Mouse (Mus musculus) C2C12 (cell line): ENCODE results near the gene Foxn3. TPM values are rescaled to one million over a fixed set of nuclear protein-coding genes. Genes with fewer than 3 reads are reported as not detected.

Source experiments
- H3K27me3 ChIP-seq: one replicate; pipeline ENCODE4 v1.6.1; 2011; ENCODE audit not compliant: control insufficient read depth, insufficient read depth, insufficient read length
- H3K36me3 ChIP-seq: one replicate; pipeline ENCODE4 v1.6.1; 2011; ENCODE audit not compliant: control insufficient read depth, insufficient read depth
- H3K4me3 ChIP-seq: one replicate; pipeline ENCODE4 v1.5.1; 2011; ENCODE audit warnings: mild to moderate bottlenecking, control low read depth; ENCODE audit not compliant: poor library complexity, insufficient read depth, severe bottlenecking
- H3K79me2 ChIP-seq: one replicate; pipeline ENCODE4 v1.6.1; 2011; ENCODE audit not compliant: control insufficient read depth, insufficient read depth
- H3K79me3 ChIP-seq: one replicate; pipeline ENCODE4 v1.6.1; 2011; ENCODE audit warnings: low read depth, control low read depth
- H3ac ChIP-seq: one replicate; pipeline ENCODE3; 2011; ENCODE audit warnings: low read depth; ENCODE audit not compliant: control insufficient read depth, insufficient read length
- CEBPB ChIP-seq: IDR thresholded peaks from one replicate; pipeline ENCODE4 v1.6.1; 2011; ENCODE audit warnings: low read depth, mild to moderate bottlenecking, control low read depth, moderate library complexity
- CTCF ChIP-seq: IDR thresholded peaks from one replicate; pipeline ENCODE4 v1.5.1; 2011; ENCODE audit not compliant: control insufficient read depth, insufficient read depth, insufficient read length
- FOSL1 ChIP-seq: IDR thresholded peaks from one replicate; pipeline ENCODE4 v1.8.0; 2011; ENCODE audit warnings: mild to moderate bottlenecking, low read length; ENCODE audit not compliant: poor library complexity, insufficient read depth, severe bottlenecking
- MAX ChIP-seq: IDR thresholded peaks from one replicate; pipeline ENCODE4 v1.6.1; 2011; ENCODE audit warnings: mild to moderate bottlenecking, control low read depth
- MYOD1 ChIP-seq: IDR thresholded peaks from one replicate; pipeline ENCODE4 v1.6.1; 2011; ENCODE audit warnings: low read depth; ENCODE audit not compliant: control insufficient read depth, insufficient read length
- MYOG ChIP-seq: IDR thresholded peaks from one replicate; pipeline ENCODE4 v1.6.1; 2011; ENCODE audit not compliant: control insufficient read depth, insufficient read length; ENCODE audit errors: extremely low read depth
- USF1 ChIP-seq: IDR thresholded peaks from one replicate; pipeline ENCODE4 v1.6.1; 2011; ENCODE audit warnings: low read depth, mild to moderate bottlenecking, control low read depth, moderate library complexity
- polyA plus RNA-seq: library from polyadenylated mRNA; unstranded; fragments of >200 nt; fragmentation: generic; extraction: Trizol; gene quantifications from one replicate; pipeline ENCODE4 v1.2.1, GENCODE M21; 2012; ENCODE audit warnings: missing spikeins

Gene Foxn3
- polyA plus RNA-seq, 1 experiment = 4.2 TPM

DNA sequence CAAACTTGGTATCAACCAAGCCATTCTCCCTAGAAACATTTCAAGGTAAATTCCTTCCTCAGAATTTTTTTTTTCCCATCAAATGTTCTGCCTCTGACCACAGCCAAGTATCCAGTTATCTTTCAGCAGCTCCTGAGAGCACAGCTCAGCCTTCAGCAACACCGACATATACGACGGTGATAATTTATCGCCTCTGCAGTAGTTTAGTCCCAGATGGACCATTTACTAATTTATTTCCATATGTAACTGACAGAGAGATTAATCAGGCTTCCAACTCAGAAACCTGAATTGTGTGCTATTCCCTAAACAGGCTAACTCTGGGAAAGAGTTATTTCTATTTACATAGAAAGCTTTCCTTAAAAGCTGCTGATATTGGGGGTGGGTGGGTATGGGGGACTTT is 109.6 kb downstream of the Foxn3 start:
- no peak overlapping the region for H3K4me3 ChIP-seq
- H3K27me3 ChIP-seq = no peaks in the 10 kb centered on the region
- H3ac ChIP-seq = no peak overlapping the region
- no peaks in the 10 kb centered on the region for H3K79me3 ChIP-seq
- no peaks in the 10 kb centered on the region for H3K79me2 ChIP-seq
- H3K36me3 ChIP-seq = no peaks in the 10 kb centered on the region
- TF ChIP-seq CEBPB = no peak
- TF ChIP-seq FOSL1 = no peak
- no peak for TF ChIP-seq MAX
- TF ChIP-seq CTCF = no peak
- TF ChIP-seq USF1 = no peak
- TF ChIP-seq MYOG = no peak

DNA sequence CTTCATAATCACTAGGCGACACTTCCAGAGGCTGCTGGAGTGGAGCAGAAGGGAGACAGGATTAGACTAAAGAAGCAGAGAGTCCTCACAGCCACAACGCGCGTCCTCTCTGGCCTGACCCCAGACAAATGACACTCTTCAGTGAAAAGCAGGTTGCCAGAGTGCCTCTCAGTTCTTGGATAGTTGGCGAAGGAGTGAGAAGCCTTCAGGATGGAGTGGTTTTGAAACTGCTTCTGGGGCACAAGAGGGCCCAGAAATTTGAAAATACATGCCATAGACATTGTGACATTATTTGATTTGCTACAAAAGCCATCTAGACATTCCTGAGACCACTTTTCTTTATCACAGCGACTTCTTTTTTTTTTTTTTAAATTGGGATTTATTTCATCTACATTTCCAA is 113.3 kb downstream of the Foxn3 start:
- Histone ChIP-seq H3K79me2 (no peaks in the 10 kb centered on the region), H3K36me3 (no peaks in the 10 kb centered on the region), H3K4me3 (no peak overlapping the region), H3K27me3 (no peaks in the 10 kb centered on the region), H3ac (no peak overlapping the region), H3K79me3 (no peaks in the 10 kb centered on the region)
- TF ChIP-seq CTCF = no peak
- no peak for TF ChIP-seq MAX
- TF ChIP-seq MYOD1 = no peak
- TF ChIP-seq USF1 = no peak
- TF ChIP-seq FOSL1 = no peak
- TF ChIP-seq MYOG = no peak
- no peak for TF ChIP-seq CEBPB

DNA sequence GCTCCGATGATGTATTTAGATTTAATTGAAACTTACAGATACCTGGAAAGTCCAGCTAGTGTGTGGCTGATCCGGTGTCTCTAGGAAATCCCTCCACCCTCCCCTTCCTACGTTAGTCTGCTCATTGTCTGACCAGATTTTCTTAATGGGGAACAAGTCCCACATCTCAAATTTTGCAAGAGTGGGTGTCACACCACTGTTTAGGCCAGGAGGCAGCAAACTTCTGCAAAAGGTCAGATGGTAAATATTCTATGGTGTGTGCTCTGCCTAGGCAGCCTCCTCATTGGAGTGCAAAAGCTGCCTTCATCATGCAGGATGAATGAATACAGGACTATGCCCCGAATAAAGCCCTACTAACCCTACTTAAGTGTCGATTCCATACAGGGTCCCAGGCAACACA is 115.6 kb downstream of the Foxn3 start:
- H3K36me3 ChIP-seq = no peaks in the 10 kb centered on the region
- H3K27me3 ChIP-seq = no peaks in the 10 kb centered on the region
- H3K79me2 ChIP-seq = no peaks in the 10 kb centered on the region
- no peaks in the 10 kb centered on the region for H3K79me3 ChIP-seq
- no peak overlapping the region for H3K4me3 ChIP-seq
- H3ac ChIP-seq = no peak overlapping the region
- TF ChIP-seq FOSL1 (no peak), MAX (no peak), MYOD1 (no peak), CEBPB (no peak), CTCF (no peak)

DNA sequence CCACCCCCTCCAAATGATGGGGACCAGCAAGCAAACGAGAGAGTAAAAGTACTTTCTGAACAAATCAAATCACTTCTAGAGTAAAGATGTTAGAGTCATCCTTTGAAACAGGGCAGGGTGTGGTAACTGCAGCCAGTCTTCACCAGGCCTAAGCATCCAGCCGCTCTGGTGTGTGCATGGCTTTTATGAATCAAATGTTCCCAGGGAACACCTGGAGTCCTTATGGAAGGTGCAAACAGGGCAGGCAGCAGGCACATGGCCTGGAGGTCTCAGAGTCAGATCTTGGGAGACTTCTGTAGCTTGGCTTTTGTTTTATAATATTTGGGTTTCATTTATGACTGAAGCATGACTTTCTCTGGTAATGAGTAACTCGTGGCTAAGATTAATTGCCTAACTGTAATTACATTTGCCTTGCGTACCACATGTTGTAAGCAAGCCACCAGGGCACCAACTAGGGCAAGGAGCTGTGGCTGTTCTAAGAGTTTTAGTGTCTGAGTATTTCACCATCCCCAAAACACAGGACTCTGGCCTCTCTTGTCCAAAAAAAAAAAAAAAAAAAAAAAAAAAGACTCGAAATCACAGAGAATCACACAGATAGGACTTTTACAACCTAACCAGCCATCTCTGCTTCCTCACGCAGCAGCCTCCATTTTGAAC is 118.2 kb downstream of the Foxn3 start:
- H3K36me3 ChIP-seq = no peaks in the 10 kb centered on the region

DNA sequence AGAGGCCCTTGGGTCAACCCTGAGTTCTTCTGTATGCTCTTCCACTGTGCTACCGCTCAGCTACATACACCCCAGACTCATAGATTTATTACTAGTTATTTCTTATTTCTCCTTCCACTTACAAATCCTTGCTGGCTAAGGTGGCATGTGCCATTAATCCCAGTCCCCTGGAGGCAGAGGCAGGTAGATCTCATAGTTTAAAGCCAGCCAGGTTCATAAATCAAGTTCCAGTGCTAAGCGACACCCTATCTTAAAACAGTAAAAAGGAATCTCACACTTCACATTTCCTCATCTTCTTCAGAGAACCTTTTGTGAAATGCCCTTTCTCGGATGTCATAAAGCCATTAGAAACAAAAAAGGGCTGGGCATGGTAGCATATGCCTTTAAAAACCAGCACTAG is 120.6 kb downstream of the Foxn3 start:
- Histone ChIP-seq H3ac (no peak overlapping the region), H3K27me3 (no peaks in the 10 kb centered on the region), H3K4me3 (no peak overlapping the region), H3K36me3 (no peaks in the 10 kb centered on the region), H3K79me2 (no peaks in the 10 kb centered on the region), H3K79me3 (no peaks in the 10 kb centered on the region)
- no peak for TF ChIP-seq MAX
- no peak for TF ChIP-seq CEBPB
- TF ChIP-seq USF1 = no peak
- no peak for TF ChIP-seq FOSL1

More for the DNA sequence above, 118.2 kb downstream of the Foxn3 start:
- no peaks in the 10 kb centered on the region for H3K27me3 ChIP-seq
- no peaks in the 10 kb centered on the region for H3K79me2 ChIP-seq
- H3K79me3 ChIP-seq = no peaks in the 10 kb centered on the region
- TF ChIP-seq MYOD1 (no peak), USF1 (no peak), MYOG (no peak), CTCF (no peak), FOSL1 (no peak), MAX (no peak), CEBPB (no peak)
- no peak overlapping the region for H3K4me3 ChIP-seq
- H3ac ChIP-seq = no peak overlapping the region

DNA sequence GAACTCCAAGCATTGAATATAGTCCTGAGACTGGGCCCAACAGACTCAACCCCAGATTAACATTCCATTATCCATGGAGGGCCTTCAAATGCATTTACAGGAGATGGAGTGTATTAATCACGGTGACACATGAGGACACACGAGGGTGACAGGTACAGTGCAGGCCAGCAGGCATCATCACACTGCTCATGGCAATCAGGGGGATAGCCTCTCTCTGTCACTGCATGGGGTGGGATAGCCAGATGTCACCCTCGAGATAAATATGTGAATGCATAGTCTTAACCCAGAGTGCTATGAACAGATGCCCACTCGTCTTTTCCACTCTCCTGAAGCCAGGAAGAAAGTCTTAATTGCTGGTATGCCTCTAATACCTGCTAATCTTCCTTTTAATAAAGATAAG is 122.4 kb downstream of the Foxn3 start:
- TF ChIP-seq USF1 = no peak
- TF ChIP-seq MYOG = no peak
- TF ChIP-seq MYOD1 = no peak
- no peak for TF ChIP-seq CTCF
- no peak for TF ChIP-seq CEBPB
- TF ChIP-seq MAX = no peak
- TF ChIP-seq FOSL1 = no peak
- no peak overlapping the region for H3K4me3 ChIP-seq
- H3K36me3 ChIP-seq = no peaks in the 10 kb centered on the region
- no peaks in the 10 kb centered on the region for H3K79me3 ChIP-seq
- H3K27me3 ChIP-seq = no peaks in the 10 kb centered on the region
- no peak overlapping the region for H3ac ChIP-seq
- H3K79me2 ChIP-seq = no peaks in the 10 kb centered on the region
